Mouse (Mus musculus) hindbrain, embryonic 13.5 days (tissue): ENCODE measurements around the gene Spata21. TPM values are rescaled to one million over a fixed set of nuclear protein-coding genes. Genes with fewer than 3 reads are reported as not detected.

Source experiments
- polyA plus RNA-seq: library from polyadenylated mRNA; unstranded; fragments of >200 nt; fragmentation: Nextera tagmentation; extraction: Ambion mirVana; gene quantifications from 2 replicates; pipeline ENCODE4 v1.2.1, GENCODE M21; 2015

Spata21 gene
- polyA plus RNA-seq, 1 experiment from 2014 or later, result 0.40 TPM

Other genes starting within 250 kb of the Spata21 start
- not detected in 2 replicates for gene Padi1, start 242.6 kb upstream of the Spata21 start, polyA plus RNA-seq
- gene Padi2, start 182.0 kb upstream of the Spata21 start, polyA plus RNA-seq, result 0.89 and 1.1 TPM in 2 replicates
- gene Sdhb, start 127.1 kb upstream of the Spata21 start, polyA plus RNA-seq, result 442 and 459 TPM in 2 replicates
- 140 TPM in 2 replicates for gene Atp13a2, start 101.5 kb upstream of the Spata21 start, polyA plus RNA-seq
- 198 and 227 TPM in 2 replicates for gene Mfap2, start 77.9 kb upstream of the Spata21 start, polyA plus RNA-seq
- 6.0 and 6.2 TPM in 2 replicates for gene Crocc, start 27.8 kb upstream of the Spata21 start, polyA plus RNA-seq
- gene Necap2, start 10.0 kb upstream of the Spata21 start, polyA plus RNA-seq, result 52.6 and 57.3 TPM in 2 replicates
- gene Szrd1, start 51.4 kb downstream of the Spata21 start, polyA plus RNA-seq, result 28.9 and 29.3 TPM in 2 replicates
- gene Fbxo42, start 59.6 kb downstream of the Spata21 start, polyA plus RNA-seq, result 21.9 and 22.3 TPM in 2 replicates
- gene Rsg1, start 125.6 kb downstream of the Spata21 start, polyA plus RNA-seq, result 8.1 and 8.5 TPM in 2 replicates
- gene Arhgef19, start 151.2 kb downstream of the Spata21 start, polyA plus RNA-seq, result 1.4 TPM in 2 replicates
- 1.5 and 1.8 TPM in 2 replicates for gene Epha2, start 212.9 kb downstream of the Spata21 start, polyA plus RNA-seq